ENCODE assay signal across 23 mouse cellular contexts in genomic region chr7:129301622-129302021, GRCm38 (mm10). TPM values are rescaled to one million over a fixed set of nuclear protein-coding genes. Genes with fewer than 3 reads are reported as not detected.
"Had no signal": no experiment of that assay in that cellular context is flagged by ENCODE, and none has a peak within 500 bp of the region (broad histone marks: within the 10 kb centered on the region; RNA-seq: fewer than 3 reads in every experiment).

No protein-coding gene starts in this region.

- H3K4me1 ChIP-seq: liver, embryonic 12.5 days; liver, embryonic 15.5 days; lung, embryonic 15.5 days; megakaryocyte, embryonic 14.5 days; midbrain, embryonic 10.5 days; midbrain, embryonic 13.5 days; stomach, embryonic 15.5 days had no signal

- ATAC-seq: liver, embryonic 12.5 days; midbrain, embryonic 13.5 days; midbrain, embryonic 16.5 days had no signal

- H3K36me3 ChIP-seq: liver, embryonic 12.5 days; liver, embryonic 15.5 days; lung, embryonic 15.5 days; midbrain, embryonic 10.5 days; midbrain, embryonic 13.5 days; stomach, embryonic 15.5 days had no signal

- DNase-seq: kidney, adult 18-20 months; kidney, adult 9 months; kidney, postnatal 14 days; kidney, postnatal 4 days; layer of hippocampus, adult 9-11 months; lung, adult 18-20 months; lung, postnatal 10 days; lung, postnatal 36 days; right cerebral cortex, postnatal 14 days; spleen, adult 18-20 months; thymus, adult 18-20 months; thymus, postnatal 36 days had no signal

- H3K27ac ChIP-seq: layer of hippocampus, adult 2 months; liver, embryonic 12.5 days; liver, embryonic 15.5 days; lung, embryonic 15.5 days; midbrain, embryonic 10.5 days; midbrain, embryonic 13.5 days; stomach, embryonic 15.5 days had no signal

- H3K4me3 ChIP-seq: layer of hippocampus, adult 2 months; liver, embryonic 12.5 days; liver, embryonic 15.5 days; lung, embryonic 15.5 days; megakaryocyte, embryonic 14.5 days; midbrain, embryonic 10.5 days; midbrain, embryonic 13.5 days; myocyte; stomach, embryonic 15.5 days had no signal

- H3K9ac ChIP-seq: liver, embryonic 12.5 days; liver, embryonic 15.5 days; lung, embryonic 15.5 days; midbrain, embryonic 13.5 days; stomach, embryonic 15.5 days had no signal

- H3K27me3 ChIP-seq: liver, embryonic 12.5 days; liver, embryonic 15.5 days; lung, embryonic 15.5 days; megakaryocyte, embryonic 14.5 days; midbrain, embryonic 13.5 days; stomach, embryonic 15.5 days had no signal

- H3K4me2 ChIP-seq: liver, embryonic 12.5 days; liver, embryonic 15.5 days; lung, embryonic 15.5 days; midbrain, embryonic 13.5 days; stomach, embryonic 15.5 days had no signal

- H3K9me3 ChIP-seq: liver, embryonic 12.5 days; liver, embryonic 15.5 days; lung, embryonic 15.5 days; megakaryocyte, embryonic 14.5 days; midbrain, embryonic 10.5 days; midbrain, embryonic 13.5 days; stomach, embryonic 15.5 days had no signal

RNA-seq across cellular contexts. Expression of gene Plpp4, which starts 44.8 kb away (rescaled TPM):
- total RNA-seq: monocyte, adult 5-6 weeks had no signal
- polyA plus RNA-seq: liver, embryonic 12.5 days; liver, embryonic 15.5 days; myocyte had no signal
